Comparison of ENCODE assay signal across 15 mouse cellular contexts in genomic region chr17:25665891-25666290, GRCm38 (mm10). TPM values are rescaled to one million over a fixed set of nuclear protein-coding genes. Genes with fewer than 3 reads are reported as not detected.
"Had no signal": no experiment of that assay in that cellular context is flagged by ENCODE, and none has a peak within 500 bp of the region (broad histone marks: within the 10 kb centered on the region; RNA-seq: fewer than 3 reads in every experiment).

No protein-coding gene starts in this region.

- DNase-seq: kidney, postnatal 10 days; kidney, postnatal 36 days; liver; lung, adult 18-20 months; lung, postnatal 10 days; lung, postnatal 36 days; retina, postnatal 1 day; right cerebral cortex, postnatal 25 days; spleen, adult 18-20 months; thymus, postnatal 25 days had no signal

- ATAC-seq: liver, embryonic 12.5 days; midbrain, embryonic 13.5 days; midbrain, embryonic 16.5 days had no signal

RNA-seq across cellular contexts. Expression of gene Gng13, which starts 51.1 kb away (rescaled TPM):
- total RNA-seq: monocyte, adult 5-6 weeks; neutrophil, adult 5-6 weeks had no signal
